Mouse (Mus musculus) heart, adult 2 months (tissue): Measurements from ENCODE around the gene Maco1.

Source experiments
- CTCF ChIP-seq: fragments of 200-600 bp; IDR thresholded peaks from 2 replicates; pipeline ENCODE4 v1.8.1; 2022; ENCODE audit warnings: antibody characterized with exemption, mild to moderate bottlenecking, moderate library complexity
- EP300 ChIP-seq: fragments of 200-500 bp; IDR thresholded peaks from 2 replicates; pipeline ENCODE4 v1.6.1; 2011; ENCODE audit warnings: low read depth, low read length, control low read depth; ENCODE audit not compliant: insufficient read depth

- TF ChIP-seq EP300 = no peak
- no peak for TF ChIP-seq CTCF
Observed at GRCm38 (mm10) chr4:134754371-134754770, 98.8 kb downstream of the Maco1 start.
